Mouse (Mus musculus): Measurements from ENCODE around the gene Prps1.

DNA sequence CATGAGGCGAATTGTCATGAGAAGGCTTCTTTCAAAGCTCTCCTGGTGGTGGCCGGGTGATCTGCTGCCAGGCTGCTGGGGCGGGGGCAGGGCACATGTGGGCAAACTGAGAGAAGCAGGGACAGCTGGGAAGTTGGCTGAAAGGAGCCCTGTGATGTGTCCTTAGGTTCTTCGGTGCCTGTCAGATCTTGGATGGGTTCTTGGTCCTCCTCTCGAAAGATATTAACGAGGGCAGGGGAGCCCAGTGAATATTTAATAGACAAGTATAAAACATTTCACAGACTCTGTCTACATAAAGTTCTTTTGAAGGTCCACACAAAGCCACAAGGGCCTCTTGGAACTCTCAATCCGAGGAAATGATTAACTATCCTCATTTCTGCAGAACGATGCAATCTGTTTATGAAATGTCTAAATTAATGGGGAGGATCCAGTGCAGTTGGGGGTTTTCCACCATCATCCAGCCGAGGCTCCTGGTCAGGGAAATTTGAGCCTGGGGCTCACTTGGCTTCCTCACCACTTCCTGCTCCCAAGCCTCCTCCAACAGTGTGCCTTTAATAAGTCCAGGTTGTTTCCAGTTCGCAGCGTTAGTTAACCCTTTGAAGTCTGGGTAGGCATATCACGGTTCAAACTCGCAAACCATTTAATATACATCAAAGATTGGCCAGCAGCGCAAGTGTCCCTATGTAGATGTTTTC is 65.8 kb downstream of the Prps1 start:
- no peak for TF ChIP-seq GATA1 (IDR thresholded peaks at IDR 0.05; ENCODE audit: low read length)
- no peak for TF ChIP-seq TAL1 (IDR thresholded peaks at IDR 0.05; ENCODE audit: low read length)

Data from erythroblast, embryonic 14.5 days (primary cell).